Mouse (Mus musculus) CH12.LX (cell line): Measurements from ENCODE around the gene Atrx.

Experiments
- CTCF ChIP-seq, 2 experiments: IDR thresholded peaks in 1 of 2; conservative IDR thresholded peaks in 1 of 2; 2 replicates each; pipeline ENCODE4 v1.5.1; 2011 to 2012; ENCODE audit warnings: low read depth in 2 of 2, low read length in 2 of 2, improper control_type of control experiment in 1 of 2, inconsistent platforms in 1 of 2, mild to moderate bottlenecking in 1 of 2, moderate library complexity in 1 of 2
- EP300 ChIP-seq: IDR thresholded peaks from 2 replicates; pipeline ENCODE4 v1.6.1; 2011; ENCODE audit warnings: low read length, improper control_type of control experiment
- HCFC1 ChIP-seq: IDR thresholded peaks from 2 replicates; pipeline ENCODE4 v1.6.1; 2012; ENCODE audit warnings: low read depth, mild to moderate bottlenecking, inconsistent platforms, low read length, improper control_type of control experiment
- JUN ChIP-seq: IDR thresholded peaks from 2 replicates; pipeline ENCODE4 v1.6.1; 2011; ENCODE audit warnings: low read depth, mild to moderate bottlenecking, low read length, improper control_type of control experiment, moderate library complexity; ENCODE audit not compliant: insufficient read depth
- KAT2A ChIP-seq: IDR thresholded peaks from 2 replicates; pipeline ENCODE4 v1.6.1; 2012; ENCODE audit warnings: low read length, improper control_type of control experiment, inconsistent platforms; ENCODE audit not compliant: insufficient replicate concordance
- MAX ChIP-seq: IDR thresholded peaks from 2 replicates; pipeline ENCODE4 v1.6.1; 2011; ENCODE audit warnings: low read length, improper control_type of control experiment
- MAZ ChIP-seq: IDR thresholded peaks from 2 replicates; pipeline ENCODE4 v1.6.1; 2012; ENCODE audit warnings: low read depth, mild to moderate bottlenecking, inconsistent platforms, low read length, improper control_type of control experiment, moderate library complexity
- NELFE ChIP-seq: IDR thresholded peaks from 2 replicates; pipeline ENCODE4 v1.6.1; 2011; ENCODE audit warnings: low read depth, low read length, improper control_type of control experiment
- NRF1 ChIP-seq: IDR thresholded peaks from 2 replicates; pipeline ENCODE4 v1.6.1; 2014; ENCODE audit warnings: low read depth, mild to moderate bottlenecking, inconsistent platforms, low read length, improper control_type of control experiment, moderate library complexity
- PAX5 ChIP-seq: IDR thresholded peaks from 2 replicates; pipeline ENCODE4 v1.6.1; 2012; ENCODE audit warnings: low read length, inconsistent platforms, mixed read lengths
- POLR2A ChIP-seq: IDR thresholded peaks from 2 replicates; pipeline ENCODE4 v1.6.1; 2011; ENCODE audit warnings: low read depth, mild to moderate bottlenecking, improper control_type of control experiment, low read length
- USF1 ChIP-seq: IDR thresholded peaks from 2 replicates; pipeline ENCODE4 v1.6.1; 2014; ENCODE audit warnings: low read depth, mild to moderate bottlenecking, inconsistent platforms, low read length, improper control_type of control experiment
- ZC3H11A ChIP-seq: IDR thresholded peaks from 2 replicates; pipeline ENCODE4 v1.6.1; 2012; ENCODE audit warnings: low read depth, mild to moderate bottlenecking, inconsistent platforms, low read length, improper control_type of control experiment
- ZNF384 ChIP-seq: IDR thresholded peaks from 2 replicates; pipeline ENCODE4 v1.6.1; 2012; ENCODE audit warnings: low read depth, low read length, improper control_type of control experiment, inconsistent platforms

DNA sequence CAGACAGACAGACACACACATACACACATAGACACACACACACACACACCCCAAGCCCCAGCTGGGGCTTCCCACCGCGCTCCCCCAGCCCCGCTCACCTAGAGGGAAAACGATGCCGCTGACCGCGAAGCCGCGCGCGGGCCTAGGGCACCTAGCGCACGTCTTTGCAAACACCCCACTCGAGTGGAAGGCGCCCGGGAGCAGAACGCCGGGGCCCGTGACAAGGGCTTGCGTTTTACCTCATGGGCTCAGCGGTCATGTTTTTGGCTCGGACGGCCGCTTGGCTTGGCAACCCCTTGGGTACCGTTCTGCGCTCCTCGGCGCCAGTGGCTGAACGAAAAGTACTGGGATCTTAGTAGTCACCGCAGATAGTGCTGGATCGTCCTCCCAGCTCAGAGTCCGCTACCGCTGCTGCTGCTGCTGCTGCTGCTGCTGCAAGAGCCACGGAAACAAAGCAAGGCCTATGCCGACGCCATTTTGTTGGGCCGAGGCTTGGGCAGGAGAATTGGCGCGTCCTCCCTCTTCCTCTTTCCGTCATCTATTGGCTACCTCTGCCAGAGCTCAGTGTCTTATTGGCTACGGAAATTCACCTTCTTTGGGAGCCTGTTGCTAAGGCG lies at the start of gene Atrx:
- TF ChIP-seq EP300 (no peak), CTCF (conservative IDR thresholded peaks at IDR 0.05 in 1 of 2, IDR thresholded peaks at IDR 0.05 in 1 of 2; ENCODE audit: low read depth in 2 of 2, low read length in 2 of 2) (no peak), POLR2A (peak; percentile 68; the same call in 1 of the 2 replicates), ZC3H11A (no peak), MAX (peak; percentile 65; the same call in 1 of the 2 replicates), USF1 (no peak), KAT2A (no peak), NELFE (peak; percentile 71), HCFC1 (no peak; the same call in 1 of the 2 replicates), JUN (no peak), PAX5 (no peak), ZNF384 (no peak), NRF1 (no peak), MAZ (no peak)
